Mouse (Mus musculus) splenic B cell, adult 2 months (primary cell): ENCODE data around the gene Hoxa7.

ENCODE experiments used
- DNase-seq: peaks from one replicate; pipeline ENCODE4 v3.0.0-alpha.2; 2011; ENCODE audit warnings: low read depth, low spot score
- H3K27me3 ChIP-seq: 2 replicates; pipeline ENCODE4 v1.6.1; 2012; ENCODE audit warnings: mild to moderate bottlenecking, low read length, moderate library complexity, mixed read lengths; ENCODE audit not compliant: control insufficient read depth, poor library complexity, insufficient read depth, severe bottlenecking
- H3K36me3 ChIP-seq: 2 replicates; pipeline ENCODE4 v1.6.1; 2012; ENCODE audit warnings: mild to moderate bottlenecking, low read length, moderate library complexity, mixed read lengths; ENCODE audit not compliant: control insufficient read depth, poor library complexity, insufficient read depth, severe bottlenecking

Hoxa7 gene

GRCm38 (mm10) chr6:52179690-52180089, 42.0 kb downstream of the Hoxa7 start:
- DNase-seq: no peak
- Histone ChIP-seq H3K27me3 (peaks cover 2% of the 10 kb centered on the region; the same call in 1 of the 2 replicates), H3K36me3 (no peaks in the 10 kb centered on the region)

GRCm38 (mm10) chr6:52178918-52179665, 42.6 kb downstream of the Hoxa7 start:
- H3K27me3 ChIP-seq: peaks cover 2% of the 10 kb centered on the region; the same call in 1 of the 2 replicates
- no peak for DNase-seq

GRCm38 (mm10) chr6:52177806-52178205, 43.8 kb downstream of the Hoxa7 start:
- peaks cover 2% of the 10 kb centered on the region; the same call in 1 of the 2 replicates for H3K27me3 ChIP-seq
- H3K36me3 ChIP-seq: no peaks in the 10 kb centered on the region
- no peak for DNase-seq

More at GRCm38 (mm10) chr6:52178918-52179665, 42.6 kb downstream of the Hoxa7 start:
- H3K36me3 ChIP-seq: no peaks in the 10 kb centered on the region

GRCm38 (mm10) chr6:52177061-52177735, 44.5 kb downstream of the Hoxa7 start, which contains the start of gene 5730596B20Rik:
5730596B20Rik (plus strand) TSS chr6:52177498.
- H3K36me3 ChIP-seq: no peaks in the 10 kb centered on the region
- DNase-seq: no peak
- H3K27me3 ChIP-seq: peaks cover 2% of the 10 kb centered on the region; the same call in 1 of the 2 replicates

GRCm38 (mm10) chr6:52176391-52176790, 45.3 kb downstream of the Hoxa7 start:
- H3K36me3 ChIP-seq: no peaks in the 10 kb centered on the region
- DNase-seq: no peak
- H3K27me3 ChIP-seq: peaks cover 2% of the 10 kb centered on the region; the same call in 1 of the 2 replicates

GRCm38 (mm10) chr6:52175864-52176263, 45.8 kb downstream of the Hoxa7 start:
- Histone ChIP-seq H3K36me3 (no peaks in the 10 kb centered on the region), H3K27me3 (peaks cover 2% of the 10 kb centered on the region; the same call in 1 of the 2 replicates)
- no peak for DNase-seq

GRCm38 (mm10) chr6:52174968-52175751, 46.5 kb downstream of the Hoxa7 start:
- Histone ChIP-seq H3K36me3 (no peaks in the 10 kb centered on the region), H3K27me3 (peaks cover 2% of the 10 kb centered on the region; the same call in 1 of the 2 replicates)
- DNase-seq: no peak

- Histone ChIP-seq H3K27me3 (peaks cover 2% of the 10 kb centered on the region; the same call in 1 of the 2 replicates), H3K36me3 (no peaks in the 10 kb centered on the region)
- no peak for DNase-seq
Measured at GRCm38 (mm10) chr6:52173648-52174047, 48.0 kb downstream of the Hoxa7 start.

- H3K36me3 ChIP-seq: no peaks in the 10 kb centered on the region
- DNase-seq: no peak
- peaks cover 2% of the 10 kb centered on the region; the same call in 1 of the 2 replicates for H3K27me3 ChIP-seq
Measured at GRCm38 (mm10) chr6:52172501-52172900, 49.2 kb downstream of the Hoxa7 start.

GRCm38 (mm10) chr6:52171938-52172337, 49.7 kb downstream of the Hoxa7 start:
- no peaks in the 10 kb centered on the region for H3K36me3 ChIP-seq
- DNase-seq: no peak
- peaks cover 2% of the 10 kb centered on the region; the same call in 1 of the 2 replicates for H3K27me3 ChIP-seq

GRCm38 (mm10) chr6:52171331-52171730, 50.3 kb downstream of the Hoxa7 start:
- no peak for DNase-seq
- Histone ChIP-seq H3K36me3 (no peaks in the 10 kb centered on the region), H3K27me3 (no peaks in the 10 kb centered on the region)

GRCm38 (mm10) chr6:52170898-52171223, 50.8 kb downstream of the Hoxa7 start:
- DNase-seq: no peak
- Histone ChIP-seq H3K27me3 (no peaks in the 10 kb centered on the region), H3K36me3 (no peaks in the 10 kb centered on the region)

GRCm38 (mm10) chr6:52170166-52170897, 51.3 kb downstream of the Hoxa7 start:
- no peak for DNase-seq
- Histone ChIP-seq H3K27me3 (no peaks in the 10 kb centered on the region), H3K36me3 (no peaks in the 10 kb centered on the region)

GRCm38 (mm10) chr6:52169499-52170165, 52.0 kb downstream of the Hoxa7 start:
- no peak for DNase-seq
- Histone ChIP-seq H3K27me3 (no peaks in the 10 kb centered on the region), H3K36me3 (no peaks in the 10 kb centered on the region)
